ENCODE assay signal across 21 mouse cellular contexts in the genomic region with DNA sequence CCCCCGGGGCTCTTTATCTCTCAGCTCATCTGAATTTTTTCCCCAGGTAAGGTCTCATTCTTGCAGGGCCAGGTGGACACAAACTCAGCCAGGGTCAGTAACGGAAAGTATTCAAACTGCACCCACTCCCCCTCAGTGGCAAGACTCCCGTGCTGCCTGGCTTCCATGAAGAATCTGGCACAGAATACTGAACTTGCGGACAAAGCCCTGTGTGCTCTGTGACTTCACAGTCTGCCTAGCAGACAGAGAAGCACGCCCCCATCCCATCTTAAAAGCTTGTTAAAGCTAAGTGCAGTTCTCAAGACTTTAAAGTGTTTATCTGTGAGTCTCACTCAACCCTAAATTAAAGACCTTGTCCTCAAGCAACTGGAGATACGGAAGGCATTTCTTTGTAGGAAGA.
A peak's percentile ranks its signal among the peaks of the same experiment; 100 is the strongest.
DNase-seq lines count a peak whose midpoint lies in the region; ATAC-seq and TF ChIP-seq lines count a peak whose summit lies in the region.
"Had no signal": no experiment of that assay in that cellular context is flagged by ENCODE, and none has a peak within 500 bp of the region (broad histone marks: within the 10 kb centered on the region; RNA-seq: fewer than 3 reads in every experiment).

No protein-coding gene starts in this region.

- no peak overlapping the region for H3K4me3 ChIP-seq in embryonic facial prominence, embryonic 14.5 days (ENCODE audit: low read depth, low read length)
- no peak overlapping the region for H3K4me3 ChIP-seq in embryonic facial prominence, embryonic 10.5 days
- H3K4me3 ChIP-seq in hindbrain, postnatal 0 days (ENCODE audit: low read length), result no peak overlapping the region
- no peak overlapping the region for H3K4me3 ChIP-seq in hindbrain, embryonic 10.5 days
- H3K4me3 ChIP-seq in midbrain, postnatal 0 days (ENCODE audit: low read depth, low read length), result no peak overlapping the region
- H3K4me3 ChIP-seq in midbrain, embryonic 16.5 days (ENCODE audit: low read depth, low read length), result no peak overlapping the region
- H3K4me3 ChIP-seq: embryonic facial prominence, embryonic 13.5 days; heart, embryonic 13.5 days; hindbrain, embryonic 12.5 days had no signal

- no peak for ATAC-seq in embryonic facial prominence, embryonic 14.5 days (ENCODE audit: low read depth)
- ATAC-seq in hindbrain, postnatal 0 days, result no peak
- ATAC-seq in midbrain, postnatal 0 days (ENCODE audit: low FRiP score), result no peak
- no peak for ATAC-seq in midbrain, embryonic 16.5 days
- ATAC-seq: CD4-positive, CD25-positive, alpha-beta regulatory T cell, adult 4 months had no signal

- no peak overlapping the region for H3K4me2 ChIP-seq in embryonic facial prominence, embryonic 14.5 days (ENCODE audit: low read depth, low read length)
- no peak overlapping the region for H3K4me2 ChIP-seq in hindbrain, postnatal 0 days (ENCODE audit: low read depth, low read length)
- no peak overlapping the region for H3K4me2 ChIP-seq in midbrain, postnatal 0 days (ENCODE audit: low read depth, low read length, poor library complexity, severe bottlenecking)
- H3K4me2 ChIP-seq in midbrain, embryonic 16.5 days (ENCODE audit: low read length), result no peak overlapping the region
- H3K4me2 ChIP-seq: embryonic facial prominence, embryonic 13.5 days; heart, embryonic 13.5 days; hindbrain, embryonic 12.5 days had no signal

- no peak for TF ChIP-seq CTCF in hindbrain, postnatal 0 days (IDR thresholded peaks at IDR 0.05; ENCODE audit: low read depth)
- TF ChIP-seq CTCF in midbrain, postnatal 0 days (IDR thresholded peaks at IDR 0.05), result no peak
- TF ChIP-seq CTCF in brain, embryonic 14.5 days (IDR thresholded peaks at IDR 0.05; ENCODE audit: borderline replicate concordance, extremely low read depth, insufficient read depth, insufficient read length), result no peak

- no peak for TF ChIP-seq POLR2A in brain, embryonic 14.5 days (IDR thresholded peaks at IDR 0.05; ENCODE audit: borderline replicate concordance, extremely low read depth, insufficient read depth, insufficient read length, poor library complexity, severe bottlenecking)

- H3K27ac ChIP-seq in embryonic facial prominence, embryonic 14.5 days (replicated peaks; ENCODE audit: low read depth, low read length), result no peak overlapping the region
- no peak overlapping the region for H3K27ac ChIP-seq in embryonic facial prominence, embryonic 10.5 days (replicated peaks)
- no peak overlapping the region for H3K27ac ChIP-seq in hindbrain, postnatal 0 days
- H3K27ac ChIP-seq in hindbrain, embryonic 10.5 days, result no peak overlapping the region
- no peak overlapping the region for H3K27ac ChIP-seq in midbrain, postnatal 0 days (ENCODE audit: low read depth, low read length)
- no peak overlapping the region for H3K27ac ChIP-seq in midbrain, embryonic 16.5 days (ENCODE audit: low read length)
- H3K27ac ChIP-seq: embryonic facial prominence, embryonic 13.5 days; heart, embryonic 13.5 days; hindbrain, embryonic 12.5 days had no signal

- peak; percentile 19 for DNase-seq in embryonic facial prominence, embryonic 14.5 days (ENCODE audit: low spot score)
- no peak for DNase-seq in embryonic facial prominence, embryonic 10.5 days (ENCODE audit: low spot score)
- DNase-seq in hindbrain, postnatal 0 days (ENCODE audit: low spot score), result peak; percentile 34
- no peak for DNase-seq in hindbrain, embryonic 10.5 days (ENCODE audit: low spot score)
- peak; percentile 12 for DNase-seq in midbrain, postnatal 0 days (ENCODE audit: low spot score)
- peak; percentile 68 for DNase-seq in brain, embryonic 14.5 days (ENCODE audit: low read depth)
- DNase-seq: adrenal gland, adult 8-10 months; adrenal gland, postnatal 36 days; B cell, adult 2 months; cerebellum, adult 11 months; cerebellum, adult 8-10 months; cerebellum, postnatal 14 days; gastrocnemius, postnatal 36 days; heart, adult 11 months; heart, postnatal 36 days had no signal

- H3K36me3 ChIP-seq in embryonic facial prominence, embryonic 14.5 days (ENCODE audit: control insufficient read depth, insufficient read depth, low read length), result no peaks in the 10 kb centered on the region
- no peaks in the 10 kb centered on the region for H3K36me3 ChIP-seq in embryonic facial prominence, embryonic 10.5 days (replicated peaks)
- H3K36me3 ChIP-seq in hindbrain, postnatal 0 days (ENCODE audit: insufficient read depth, low read length), result no peaks in the 10 kb centered on the region
- H3K36me3 ChIP-seq in hindbrain, embryonic 10.5 days, result no peaks in the 10 kb centered on the region
- no peaks in the 10 kb centered on the region for H3K36me3 ChIP-seq in midbrain, postnatal 0 days (ENCODE audit: insufficient read depth, low read length)
- H3K36me3 ChIP-seq in midbrain, embryonic 16.5 days (ENCODE audit: control insufficient read depth, insufficient read depth, low read length), result no peaks in the 10 kb centered on the region
- H3K36me3 ChIP-seq: embryonic facial prominence, embryonic 13.5 days; G1E; heart, embryonic 13.5 days; hindbrain, embryonic 12.5 days had no signal

- no peak overlapping the region for H3K9ac ChIP-seq in embryonic facial prominence, embryonic 14.5 days (ENCODE audit: low read depth, low read length)
- no peak overlapping the region for H3K9ac ChIP-seq in hindbrain, postnatal 0 days (replicated peaks; ENCODE audit: low read length)
- no peak overlapping the region for H3K9ac ChIP-seq in midbrain, postnatal 0 days (replicated peaks; ENCODE audit: low read length, poor library complexity, severe bottlenecking)
- H3K9ac ChIP-seq in midbrain, embryonic 16.5 days (ENCODE audit: low read depth, low read length), result no peak overlapping the region
- H3K9ac ChIP-seq: embryonic facial prominence, embryonic 13.5 days; heart, embryonic 13.5 days; hindbrain, embryonic 12.5 days had no signal

- no peaks in the 10 kb centered on the region for H3K9me3 ChIP-seq in embryonic facial prominence, embryonic 14.5 days (ENCODE audit: control insufficient read depth, low read length)
- no peaks in the 10 kb centered on the region for H3K9me3 ChIP-seq in embryonic facial prominence, embryonic 10.5 days
- H3K9me3 ChIP-seq in hindbrain, postnatal 0 days (ENCODE audit: low read length), result no peaks in the 10 kb centered on the region
- H3K9me3 ChIP-seq in hindbrain, embryonic 10.5 days, result no peaks in the 10 kb centered on the region
- H3K9me3 ChIP-seq in midbrain, postnatal 0 days (ENCODE audit: low read length), result no peaks in the 10 kb centered on the region
- H3K9me3 ChIP-seq in midbrain, embryonic 16.5 days (replicated peaks; ENCODE audit: control insufficient read depth, low read length, poor library complexity, severe bottlenecking), result no peaks in the 10 kb centered on the region
- H3K9me3 ChIP-seq: embryonic facial prominence, embryonic 13.5 days; G1E; heart, embryonic 13.5 days; hindbrain, embryonic 12.5 days had no signal

- no peaks in the 10 kb centered on the region for H3K4me1 ChIP-seq in embryonic facial prominence, embryonic 14.5 days (ENCODE audit: control insufficient read depth, insufficient read depth, low read length)
- no peaks in the 10 kb centered on the region for H3K4me1 ChIP-seq in embryonic facial prominence, embryonic 10.5 days
- H3K4me1 ChIP-seq in hindbrain, postnatal 0 days (ENCODE audit: insufficient read depth, low read length), result no peaks in the 10 kb centered on the region
- H3K4me1 ChIP-seq in hindbrain, embryonic 10.5 days (replicated peaks), result 0 out of 2 replicates have a peak, but pooled peaks cover 2% of the 10 kb centered on the region
- H3K4me1 ChIP-seq in midbrain, postnatal 0 days (ENCODE audit: insufficient read depth, low read length), result no peaks in the 10 kb centered on the region
- H3K4me1 ChIP-seq in midbrain, embryonic 16.5 days (ENCODE audit: control insufficient read depth, insufficient read depth, low read length), result no peaks in the 10 kb centered on the region
- H3K4me1 ChIP-seq: hindbrain, embryonic 12.5 days had no signal

- WGBS in embryonic facial prominence, embryonic 14.5 days, result 61% methylated on average over 6 of the region's 6 CpGs
- WGBS in embryonic facial prominence, embryonic 10.5 days, result 73% methylated on average over 6 of the region's 6 CpGs
- 51% methylated on average over 6 of the region's 6 CpGs for WGBS in hindbrain, postnatal 0 days
- WGBS in hindbrain, embryonic 10.5 days, result 80% methylated on average over 6 of the region's 6 CpGs
- WGBS in midbrain, postnatal 0 days, result 57% methylated on average over 6 of the region's 6 CpGs
- WGBS in midbrain, embryonic 16.5 days, result 66% methylated on average over 6 of the region's 6 CpGs

- H3K27me3 ChIP-seq in embryonic facial prominence, embryonic 14.5 days (replicated peaks; ENCODE audit: control insufficient read depth, insufficient read depth, low read length), result 0 out of 2 replicates have a peak, but pooled peaks cover 6% of the 10 kb centered on the region
- H3K27me3 ChIP-seq in embryonic facial prominence, embryonic 10.5 days (replicated peaks; ENCODE audit: low read depth, poor library complexity, severe bottlenecking), result no peaks in the 10 kb centered on the region; the same call in 1 of the 2 replicates
- H3K27me3 ChIP-seq in hindbrain, postnatal 0 days (ENCODE audit: insufficient read depth, low read length), result no peaks in the 10 kb centered on the region
- no peaks in the 10 kb centered on the region for H3K27me3 ChIP-seq in hindbrain, embryonic 10.5 days (ENCODE audit: insufficient read depth, poor library complexity, severe bottlenecking)
- H3K27me3 ChIP-seq in midbrain, postnatal 0 days (ENCODE audit: insufficient read depth, low read length), result no peaks in the 10 kb centered on the region
- no peaks in the 10 kb centered on the region for H3K27me3 ChIP-seq in midbrain, embryonic 16.5 days (ENCODE audit: control insufficient read depth, insufficient read depth, low read depth, low read length)
- H3K27me3 ChIP-seq: heart, embryonic 13.5 days; hindbrain, embryonic 12.5 days had no signal

Comparison
In these comparisons a context has a peak if more than half of its experiments do, and no peak if none do; other contexts are left out.
1. DNase-seq: peak in embryonic facial prominence, embryonic 14.5 days (single experiment), hindbrain, postnatal 0 days (single experiment), midbrain, postnatal 0 days (single experiment) and brain, embryonic 14.5 days (single experiment); none in embryonic facial prominence, embryonic 10.5 days (single experiment) and hindbrain, embryonic 10.5 days (single experiment).